Mouse (Mus musculus): Measurements from ENCODE around the gene Cenpp. TPM values are rescaled to one million over a fixed set of nuclear protein-coding genes. Genes with fewer than 3 reads are reported as not detected.

Cenpp gene
- polyA plus RNA-seq, 1 experiment: 9.9 TPM

DNA sequence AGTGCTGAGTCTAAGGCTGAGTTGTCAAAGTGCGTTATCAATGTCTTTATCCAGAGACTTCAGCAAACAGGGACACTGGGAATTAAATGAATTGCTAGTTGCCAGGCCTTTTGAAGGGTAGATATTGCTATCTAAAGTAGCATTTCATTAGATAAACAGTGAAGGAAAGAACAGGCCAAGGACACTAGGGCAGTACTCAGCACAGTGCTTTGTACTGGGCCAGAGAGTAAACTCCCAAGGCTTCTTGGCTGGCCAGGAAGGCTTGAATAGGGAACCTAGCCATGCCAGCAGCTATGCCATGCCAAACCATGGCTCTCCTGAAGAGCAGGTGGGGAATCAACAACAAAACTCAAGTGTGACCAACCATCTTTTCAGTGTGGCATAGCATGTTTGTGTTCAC is 115.6 kb downstream of the Cenpp start:
- TF ChIP-seq CTCF (IDR thresholded peaks at IDR 0.05; ENCODE audit: control insufficient read depth, insufficient read depth, low read length) (no peak), POLR2A (IDR thresholded peaks at IDR 0.05; ENCODE audit: borderline replicate concordance, control insufficient read depth, low read depth, low read length) (no peak)
- Histone ChIP-seq H3K27ac (ENCODE audit: control insufficient read depth, insufficient read depth, low read depth, low read length, poor library complexity) (no peak overlapping the region), H3K4me1 (ENCODE audit: control insufficient read depth, insufficient read depth, low read length) (no peaks in the 10 kb centered on the region), H3K4me3 (replicated peaks; ENCODE audit: control insufficient read depth, low read depth, low read length) (no peak overlapping the region)
- 92% methylated on average over 1 of the region's 1 CpGs for WGBS

DNA sequence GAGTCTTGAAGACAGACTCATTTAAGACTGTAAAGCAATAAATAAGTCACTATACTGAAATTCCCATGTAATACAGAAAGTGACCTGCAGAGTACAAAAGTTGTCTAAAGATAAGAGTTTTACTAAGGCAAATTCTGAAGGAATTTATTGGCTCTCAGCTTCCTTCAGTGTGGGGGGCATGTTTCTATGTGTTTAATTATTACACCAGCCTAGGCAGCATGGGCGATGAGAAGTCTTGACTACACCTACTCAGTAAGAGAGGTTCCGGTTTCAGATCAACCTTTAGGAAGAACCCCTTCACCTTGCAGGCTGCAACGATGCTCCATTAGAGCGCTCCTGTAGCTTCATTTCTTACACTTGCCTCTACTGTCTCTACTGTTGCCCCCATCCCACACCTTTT is 121.9 kb downstream of the Cenpp start:
- TF ChIP-seq CTCF (IDR thresholded peaks at IDR 0.05; ENCODE audit: control insufficient read depth, insufficient read depth, low read length) (no peak), POLR2A (IDR thresholded peaks at IDR 0.05; ENCODE audit: borderline replicate concordance, control insufficient read depth, low read depth, low read length) (no peak)
- Histone ChIP-seq H3K27ac (ENCODE audit: control insufficient read depth, insufficient read depth, low read depth, low read length, poor library complexity) (no peak overlapping the region), H3K4me1 (ENCODE audit: control insufficient read depth, insufficient read depth, low read length) (no peaks in the 10 kb centered on the region), H3K4me3 (replicated peaks; ENCODE audit: control insufficient read depth, low read depth, low read length) (no peak overlapping the region)
- WGBS: 95% methylated on average over 4 of the region's 4 CpGs

DNA sequence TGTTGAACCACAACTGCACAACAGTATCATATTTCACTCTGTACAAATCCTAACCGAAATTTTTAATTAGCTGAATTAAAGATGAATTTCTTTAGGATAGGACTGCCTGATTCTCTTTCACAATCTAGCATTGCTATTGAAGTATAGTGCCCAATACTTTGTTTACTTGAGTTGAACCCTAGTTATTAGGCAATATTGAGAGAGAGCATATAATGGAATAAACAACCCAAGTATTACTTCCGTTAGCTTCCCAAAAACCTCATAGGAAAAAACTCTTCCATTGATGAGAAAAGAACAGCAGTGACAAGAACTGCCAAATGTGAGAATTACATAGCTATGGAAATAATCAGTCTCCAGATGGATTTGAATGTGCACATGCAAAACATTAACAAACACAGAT is 126.3 kb downstream of the Cenpp start:
- no peaks in the 10 kb centered on the region for H3K4me1 ChIP-seq (ENCODE audit: control insufficient read depth, insufficient read depth, low read length)
- TF ChIP-seq CTCF (IDR thresholded peaks at IDR 0.05; ENCODE audit: control insufficient read depth, insufficient read depth, low read length): no peak
- no peak for TF ChIP-seq POLR2A (IDR thresholded peaks at IDR 0.05; ENCODE audit: borderline replicate concordance, control insufficient read depth, low read depth, low read length)
- 86% methylated on average over 2 of the region's 2 CpGs for WGBS
- H3K27ac ChIP-seq (ENCODE audit: control insufficient read depth, insufficient read depth, low read depth, low read length, poor library complexity): no peak overlapping the region
- H3K4me3 ChIP-seq (replicated peaks; ENCODE audit: control insufficient read depth, low read depth, low read length): no peak overlapping the region

DNA sequence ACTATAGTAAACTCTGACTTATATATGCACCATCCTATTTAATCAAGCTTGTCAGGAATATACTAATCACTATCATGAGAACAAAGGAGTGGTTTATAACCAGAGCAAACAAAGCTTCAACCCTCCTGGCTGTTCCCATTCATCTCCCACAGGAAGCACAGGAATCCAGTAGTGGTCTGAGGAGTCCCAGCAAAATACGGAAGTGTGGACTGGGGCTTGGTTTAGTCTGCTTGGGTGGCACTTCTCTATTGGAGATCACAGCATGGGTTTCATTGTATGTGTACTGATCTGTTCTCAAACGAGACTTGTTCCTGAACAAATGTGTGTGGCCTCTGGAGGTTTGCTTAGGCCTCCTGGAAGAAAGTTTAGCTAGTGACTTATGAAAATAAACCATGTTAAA is 133.8 kb downstream of the Cenpp start:
- Histone ChIP-seq H3K27ac (ENCODE audit: control insufficient read depth, insufficient read depth, low read depth, low read length, poor library complexity) (no peak overlapping the region), H3K4me3 (replicated peaks; ENCODE audit: control insufficient read depth, low read depth, low read length) (no peak overlapping the region), H3K4me1 (ENCODE audit: control insufficient read depth, insufficient read depth, low read length) (no peaks in the 10 kb centered on the region)
- TF ChIP-seq POLR2A (IDR thresholded peaks at IDR 0.05; ENCODE audit: borderline replicate concordance, control insufficient read depth, low read depth, low read length): no peak
- TF ChIP-seq CTCF (IDR thresholded peaks at IDR 0.05; ENCODE audit: control insufficient read depth, insufficient read depth, low read length): no peak
- WGBS: 41% methylated on average over 2 of the region's 2 CpGs

DNA sequence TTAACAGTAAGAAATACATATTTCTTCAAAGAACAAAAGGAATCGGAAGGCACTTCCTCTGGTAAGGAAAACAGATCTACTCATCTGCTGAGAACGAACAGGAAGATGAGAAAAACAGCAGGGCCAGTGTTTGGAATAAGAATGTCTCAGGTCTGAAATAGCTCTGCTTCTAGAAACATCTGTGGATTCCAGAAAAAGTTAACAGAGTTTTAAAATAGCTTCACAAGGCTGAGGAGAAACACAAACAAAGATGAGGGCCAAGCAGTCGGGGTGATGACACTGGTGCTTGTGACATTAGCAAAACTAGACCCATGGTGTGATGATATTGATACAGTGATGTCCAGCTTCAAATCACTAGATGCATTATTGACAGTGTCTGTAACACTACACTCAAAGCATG is 145.4 kb downstream of the Cenpp start:
- TF ChIP-seq CTCF (IDR thresholded peaks at IDR 0.05; ENCODE audit: control insufficient read depth, insufficient read depth, low read length): no peak
- no peak for TF ChIP-seq POLR2A (IDR thresholded peaks at IDR 0.05; ENCODE audit: borderline replicate concordance, control insufficient read depth, low read depth, low read length)
- 86% methylated on average over 3 of the region's 3 CpGs for WGBS
- Histone ChIP-seq H3K4me1 (ENCODE audit: control insufficient read depth, insufficient read depth, low read length) (no peaks in the 10 kb centered on the region), H3K4me3 (replicated peaks; ENCODE audit: control insufficient read depth, low read depth, low read length) (no peak overlapping the region), H3K27ac (ENCODE audit: control insufficient read depth, insufficient read depth, low read depth, low read length, poor library complexity) (no peak overlapping the region)

DNA sequence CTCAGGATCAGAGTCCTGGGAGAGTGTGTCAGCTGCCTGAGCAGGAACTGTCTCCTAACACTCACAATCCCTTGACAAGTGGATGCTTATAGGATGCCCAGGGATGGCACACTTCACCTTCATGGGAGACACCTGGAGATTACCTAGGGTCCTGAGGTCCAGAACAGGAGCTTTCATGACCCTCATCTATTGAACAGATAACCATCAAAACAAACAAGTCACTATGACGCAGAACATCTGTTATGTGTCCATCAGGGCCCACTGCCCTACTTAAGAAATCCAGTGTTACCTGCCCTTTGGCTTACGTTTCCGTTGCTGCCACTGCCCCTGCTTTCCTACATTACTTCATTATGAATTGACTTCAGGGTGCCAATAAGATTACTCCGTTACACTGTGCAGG is 146.8 kb downstream of the Cenpp start:
- WGBS: 87% methylated on average over 4 of the region's 4 CpGs
- Histone ChIP-seq H3K27ac (ENCODE audit: control insufficient read depth, insufficient read depth, low read depth, low read length, poor library complexity) (no peak overlapping the region), H3K4me3 (replicated peaks; ENCODE audit: control insufficient read depth, low read depth, low read length) (no peak overlapping the region), H3K4me1 (ENCODE audit: control insufficient read depth, insufficient read depth, low read length) (no peaks in the 10 kb centered on the region)
- no peak for TF ChIP-seq POLR2A (IDR thresholded peaks at IDR 0.05; ENCODE audit: borderline replicate concordance, control insufficient read depth, low read depth, low read length)
- TF ChIP-seq CTCF (IDR thresholded peaks at IDR 0.05; ENCODE audit: control insufficient read depth, insufficient read depth, low read length): no peak

DNA sequence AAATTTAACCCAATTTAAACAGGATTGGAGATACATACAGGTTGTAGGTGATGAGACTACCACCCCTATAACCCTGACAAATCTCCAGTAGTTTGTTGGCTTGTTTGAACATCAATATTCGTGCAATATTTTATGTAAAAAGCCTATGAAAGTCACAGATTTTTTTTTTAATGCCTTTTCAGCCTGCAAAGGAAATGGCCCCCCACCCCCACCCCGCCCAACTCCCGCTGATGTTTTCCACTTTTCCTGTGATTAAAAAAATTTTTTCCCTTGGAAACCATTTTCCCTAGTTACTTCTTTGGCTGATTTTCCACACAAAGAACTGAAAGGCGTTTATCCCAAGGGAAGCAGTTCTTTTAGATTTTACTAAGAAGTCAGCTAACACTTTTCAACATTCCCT is 148.1 kb downstream of the Cenpp start, which contains the start of gene Ecm2:
Gene Ecm2 (plus strand): TSS at position 301 of the 400 bp plus-strand sequence.
- no peak within 1 kb of the TSS for H3K4me3 ChIP-seq (replicated peaks; ENCODE audit: control insufficient read depth, low read depth, low read length)
- 33% methylated on average over 4 of the region's 4 CpGs for whole genome bisulfite sequencing

DNA sequence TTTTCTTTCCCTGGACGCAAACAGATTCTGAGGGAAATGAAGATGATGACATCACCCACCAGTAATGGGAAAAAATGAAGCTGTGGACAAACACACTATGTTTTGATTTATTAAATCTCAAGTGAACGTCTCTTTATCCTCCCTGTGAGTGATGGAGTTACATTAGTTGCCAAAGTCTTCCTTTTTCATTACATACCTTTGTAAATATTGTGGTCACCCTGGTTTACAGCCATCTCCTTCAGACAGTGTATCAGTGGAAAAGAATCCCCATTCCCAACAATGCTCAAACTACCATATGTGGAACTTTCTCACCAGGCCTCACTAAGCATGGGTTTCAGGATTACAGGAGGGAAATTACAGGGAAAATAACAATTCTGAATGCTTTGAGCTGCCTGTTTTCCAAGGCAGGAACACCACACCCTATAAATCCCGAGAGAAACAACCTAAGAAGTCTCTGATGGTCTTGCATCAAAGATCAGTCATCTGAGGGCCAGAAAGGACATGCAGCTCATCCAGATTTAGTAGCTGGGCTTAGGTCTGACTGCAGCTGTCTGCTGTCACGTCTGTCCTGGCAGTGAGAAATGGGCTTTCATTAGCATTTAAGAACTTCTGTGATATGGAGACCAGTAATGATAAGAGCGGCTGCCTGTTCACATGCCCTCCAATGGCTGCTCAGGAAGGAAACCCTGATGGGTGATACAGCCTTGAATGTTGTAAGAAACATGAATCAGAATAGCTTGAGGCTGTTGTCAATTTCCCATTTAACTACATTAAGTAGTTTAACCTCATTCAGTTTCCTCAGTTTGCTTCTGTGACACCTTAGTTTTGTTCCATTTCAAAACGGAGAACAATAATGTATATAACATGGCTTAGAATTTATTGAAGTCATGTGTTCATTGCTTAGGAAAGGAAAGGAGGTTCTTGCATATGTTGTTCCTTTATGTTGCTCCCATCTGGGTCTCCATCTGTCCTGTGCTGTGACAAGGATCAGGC is 159.9 kb downstream of the Cenpp start, which contains the start of gene Tes3-ps:
Gene Tes3-ps (plus strand): TSS at position 943 of the 993 bp plus-strand sequence.
- no peaks in the 10 kb centered on the region for H3K4me1 ChIP-seq (ENCODE audit: control insufficient read depth, insufficient read depth, low read length)

More for the DNA sequence above, 148.1 kb downstream of the Cenpp start, which contains the start of gene Ecm2:
- Histone ChIP-seq H3K4me1 (ENCODE audit: control insufficient read depth, insufficient read depth, low read length) (no peaks in the 10 kb centered on the region), H3K27ac (ENCODE audit: control insufficient read depth, insufficient read depth, low read depth, low read length, poor library complexity) (no peak within 1 kb of the TSS)
- no peak for TF ChIP-seq CTCF (IDR thresholded peaks at IDR 0.05; ENCODE audit: control insufficient read depth, insufficient read depth, low read length)
- no peak for TF ChIP-seq POLR2A (IDR thresholded peaks at IDR 0.05; ENCODE audit: borderline replicate concordance, control insufficient read depth, low read depth, low read length)

More for the DNA sequence above, 159.9 kb downstream of the Cenpp start, which contains the start of gene Tes3-ps:
- Histone ChIP-seq H3K27ac (ENCODE audit: control insufficient read depth, insufficient read depth, low read depth, low read length, poor library complexity) (no peak within 1 kb of the TSS), H3K4me3 (replicated peaks; ENCODE audit: control insufficient read depth, low read depth, low read length) (no peak within 1 kb of the TSS)
- WGBS: 78% methylated on average over 6 of the region's 6 CpGs
- TF ChIP-seq POLR2A (IDR thresholded peaks at IDR 0.05; ENCODE audit: borderline replicate concordance, control insufficient read depth, low read depth, low read length): no peak
- no peak for TF ChIP-seq CTCF (IDR thresholded peaks at IDR 0.05; ENCODE audit: control insufficient read depth, insufficient read depth, low read length)

Measured in bone marrow, adult 2 months (tissue).